Mouse (Mus musculus): ENCODE measurements at regions not wholly inside any gene's neighbourhood (a gene's known extent, or its start where the extent isn't known, plus 50 kb on each side); places are given as distances from the start of the nearest gene placed in this dataset.

GRCm38 (mm10) chr17:15183800-15184199, 142.5 kb upstream of the Gm3448 start:
- 62% methylated on average over 6 of the region's 6 CpGs for WGBS
- no peak overlapping the region for H3K4me2 ChIP-seq
- no peak overlapping the region for H3K27ac ChIP-seq
- no peak for ATAC-seq (replicated peaks; ENCODE audit: low FRiP score)
- peaks cover 5% of the 10 kb centered on the region for H3K4me1 ChIP-seq
- H3K4me3 ChIP-seq (replicated peaks) = no peak overlapping the region
- H3K36me3 ChIP-seq = no peaks in the 10 kb centered on the region
- H3K27me3 ChIP-seq = peaks cover 23% of the 10 kb centered on the region
- H3K9ac ChIP-seq = no peak overlapping the region
- no peaks in the 10 kb centered on the region for H3K9me3 ChIP-seq (replicated peaks)

GRCm38 (mm10) chr17:15182105-15182504, 140.8 kb upstream of the Gm3448 start:
- H3K9me3 ChIP-seq (replicated peaks) = no peaks in the 10 kb centered on the region
- H3K4me1 ChIP-seq = peaks cover 5% of the 10 kb centered on the region
- H3K4me3 ChIP-seq (replicated peaks) = no peak overlapping the region
- WGBS = 41% methylated on average over 4 of the region's 4 CpGs
- H3K36me3 ChIP-seq = no peaks in the 10 kb centered on the region
- H3K27me3 ChIP-seq = peaks cover 26% of the 10 kb centered on the region
- no peak overlapping the region for H3K27ac ChIP-seq
- no peak for ATAC-seq (replicated peaks; ENCODE audit: low FRiP score)
- no peak overlapping the region for H3K4me2 ChIP-seq
- no peak overlapping the region for H3K9ac ChIP-seq

GRCm38 (mm10) chr17:15180223-15180860, 139.0 kb upstream of the Gm3448 start:
- H3K4me1 ChIP-seq = peaks cover 5% of the 10 kb centered on the region

GRCm38 (mm10) chr17:15179411-15179951, 138.1 kb upstream of the Gm3448 start:
- H3K27ac ChIP-seq = no peak overlapping the region
- H3K4me3 ChIP-seq (replicated peaks) = no peak overlapping the region
- H3K9ac ChIP-seq = no peak overlapping the region
- WGBS = 58% methylated on average over 4 of the region's 4 CpGs
- no peak for ATAC-seq (replicated peaks; ENCODE audit: low FRiP score)
- peaks cover 23% of the 10 kb centered on the region for H3K27me3 ChIP-seq
- H3K9me3 ChIP-seq (replicated peaks) = no peaks in the 10 kb centered on the region
- H3K4me1 ChIP-seq = peaks cover 9% of the 10 kb centered on the region
- H3K36me3 ChIP-seq = no peaks in the 10 kb centered on the region
- no peak overlapping the region for H3K4me2 ChIP-seq

More at GRCm38 (mm10) chr17:15180223-15180860, 139.0 kb upstream of the Gm3448 start:
- no peak overlapping the region for H3K9ac ChIP-seq
- H3K27ac ChIP-seq = no peak overlapping the region
- peaks cover 23% of the 10 kb centered on the region for H3K27me3 ChIP-seq
- 45% methylated on average over 10 of the region's 10 CpGs for WGBS
- no peaks in the 10 kb centered on the region for H3K36me3 ChIP-seq
- ATAC-seq (replicated peaks; ENCODE audit: low FRiP score) = no peak
- H3K4me3 ChIP-seq (replicated peaks) = no peak overlapping the region
- no peak overlapping the region for H3K4me2 ChIP-seq
- H3K9me3 ChIP-seq (replicated peaks) = no peaks in the 10 kb centered on the region

GRCm38 (mm10) chr17:15177390-15177789, 136.1 kb upstream of the Gm3448 start:
- H3K27ac ChIP-seq = no peak overlapping the region
- H3K9me3 ChIP-seq (replicated peaks) = no peaks in the 10 kb centered on the region
- no peaks in the 10 kb centered on the region for H3K36me3 ChIP-seq
- H3K9ac ChIP-seq = no peak overlapping the region
- H3K4me1 ChIP-seq = peaks cover 16% of the 10 kb centered on the region
- no peak overlapping the region for H3K4me3 ChIP-seq (replicated peaks)
- 86% methylated on average over 3 of the region's 3 CpGs for WGBS
- no peak for ATAC-seq (replicated peaks; ENCODE audit: low FRiP score)
- peaks cover 23% of the 10 kb centered on the region for H3K27me3 ChIP-seq
- no peak overlapping the region for H3K4me2 ChIP-seq

- H3K4me3 ChIP-seq (replicated peaks) = no peak overlapping the region
- peak overlapping the region; percentile 79 for H3K27ac ChIP-seq
- peaks cover 13% of the 10 kb centered on the region; the same call in 1 of the 2 replicates for H3K27me3 ChIP-seq
- peaks cover 16% of the 10 kb centered on the region for H3K4me1 ChIP-seq
- peak overlapping the region; percentile 14; the same call in 1 of the 2 replicates for H3K4me2 ChIP-seq
- no peak overlapping the region for H3K9ac ChIP-seq
- ATAC-seq (replicated peaks; ENCODE audit: low FRiP score) = peak; percentile 90
- 29% methylated on average over 9 of the region's 9 CpGs for WGBS
- no peaks in the 10 kb centered on the region for H3K36me3 ChIP-seq
- no peaks in the 10 kb centered on the region for H3K9me3 ChIP-seq (replicated peaks)
These were observed 133.1 kb upstream of the Gm3448 start for GRCm38 (mm10) chr17:15174354-15174953.

GRCm38 (mm10) chr17:15167927-15168326, 126.6 kb upstream of the Gm3448 start:
- 0 out of 2 replicates have a peak, but pooled peaks cover 8% of the 10 kb centered on the region for H3K27me3 ChIP-seq
- no peak for ATAC-seq (replicated peaks; ENCODE audit: low FRiP score)
- no peaks in the 10 kb centered on the region for H3K4me1 ChIP-seq
- no peak overlapping the region for H3K9ac ChIP-seq
- 82% methylated on average over 3 of the region's 3 CpGs for WGBS
- no peak overlapping the region for H3K4me2 ChIP-seq
- H3K4me3 ChIP-seq (replicated peaks) = no peak overlapping the region
- H3K36me3 ChIP-seq = no peaks in the 10 kb centered on the region
- no peaks in the 10 kb centered on the region for H3K9me3 ChIP-seq (replicated peaks)
- no peak overlapping the region for H3K27ac ChIP-seq

- Histone ChIP-seq H3K4me1 (peaks cover 15% of the 10 kb centered on the region), H3K4me2 (no peak overlapping the region), H3K9ac (no peak overlapping the region), H3K9me3 (replicated peaks) (no peaks in the 10 kb centered on the region), H3K4me3 (replicated peaks) (no peak overlapping the region), H3K27ac (0 out of 2 replicates have a peak overlapping the region, but pooled peaks have one; percentile 4), H3K36me3 (no peaks in the 10 kb centered on the region), H3K27me3 (peaks cover 18% of the 10 kb centered on the region; the same call in 1 of the 2 replicates)
- 46% methylated on average over 5 of the region's 5 CpGs for WGBS
- ATAC-seq (replicated peaks; ENCODE audit: low FRiP score) = peak; percentile 81; the same call in 1 of the 2 replicates
These were observed 116.5 kb upstream of the Gm3448 start for GRCm38 (mm10) chr17:15157693-15158333.

- Histone ChIP-seq H3K27ac (0 out of 2 replicates have a peak overlapping the region, but pooled peaks have one; percentile 14), H3K4me1 (peaks cover 18% of the 10 kb centered on the region), H3K9ac (no peak overlapping the region), H3K4me2 (no peak overlapping the region), H3K27me3 (peaks cover 24% of the 10 kb centered on the region; the same call in 1 of the 2 replicates), H3K4me3 (replicated peaks) (no peak overlapping the region), H3K36me3 (no peaks in the 10 kb centered on the region), H3K9me3 (replicated peaks) (no peaks in the 10 kb centered on the region)
- 43% methylated on average over 7 of the region's 7 CpGs for WGBS
- 0 out of 2 replicates have a peak, but pooled peaks have one; percentile 12 for ATAC-seq (replicated peaks; ENCODE audit: low FRiP score)
These were observed 111.8 kb upstream of the Gm3448 start for GRCm38 (mm10) chr17:15152996-15153735.

- Histone ChIP-seq H3K36me3 (no peaks in the 10 kb centered on the region), H3K9ac (no peak overlapping the region), H3K27ac (0 out of 2 replicates have a peak overlapping the region, but pooled peaks have one; percentile 14), H3K4me1 (peaks cover 11% of the 10 kb centered on the region), H3K9me3 (replicated peaks) (no peaks in the 10 kb centered on the region), H3K27me3 (peaks cover 24% of the 10 kb centered on the region; the same call in 1 of the 2 replicates), H3K4me2 (no peak overlapping the region), H3K4me3 (replicated peaks) (no peak overlapping the region)
- 40% methylated on average over 7 of the region's 7 CpGs for WGBS
- ATAC-seq (replicated peaks; ENCODE audit: low FRiP score) = no peak
These were observed 111.1 kb upstream of the Gm3448 start for GRCm38 (mm10) chr17:15152477-15152876.

- no peaks in the 10 kb centered on the region for H3K9me3 ChIP-seq (replicated peaks)
- peaks cover 24% of the 10 kb centered on the region; the same call in 1 of the 2 replicates for H3K27me3 ChIP-seq
- ATAC-seq (replicated peaks; ENCODE audit: low FRiP score) = no peak
- H3K4me2 ChIP-seq = no peak overlapping the region
- peaks cover 15% of the 10 kb centered on the region for H3K4me1 ChIP-seq
- H3K36me3 ChIP-seq = no peaks in the 10 kb centered on the region
- no peak overlapping the region for H3K27ac ChIP-seq
- WGBS = 66% methylated on average over 3 of the region's 3 CpGs
- H3K4me3 ChIP-seq (replicated peaks) = no peak overlapping the region
- no peak overlapping the region for H3K9ac ChIP-seq
These were observed 110.4 kb upstream of the Gm3448 start for GRCm38 (mm10) chr17:15151695-15152094.

Data from kidney, embryonic 15.5 days (tissue).